Mouse (Mus musculus): ENCODE data around the gene Zfp972.
"Not testable (repeated sequence)": the region's sequence is repeated elsewhere in the genome, so short reads cannot be mapped to it uniquely, and the experiment has no call there.

DNA sequence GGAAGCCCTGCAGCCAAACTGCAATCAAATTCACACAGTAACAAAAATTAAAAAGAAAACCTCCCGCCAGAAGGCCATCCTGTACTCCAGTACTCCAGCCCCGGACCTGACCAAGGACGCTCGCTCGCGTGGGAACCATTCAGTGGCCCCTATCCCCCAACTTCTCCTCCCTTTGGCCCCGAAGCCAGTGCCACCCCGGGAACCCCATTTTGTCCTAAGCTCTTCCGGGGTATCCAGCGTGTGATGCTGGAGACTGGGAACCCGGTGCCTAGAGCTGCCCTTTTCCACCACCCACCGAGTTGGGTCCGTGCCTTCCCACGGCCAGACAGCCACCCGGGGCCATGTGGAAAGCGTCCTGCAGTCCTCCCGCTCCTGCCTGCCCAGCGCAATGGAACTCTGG, 31.3 kb upstream of the Zfp972 start:
- not testable (repeated sequence) for TF ChIP-seq ZNF384 (IDR thresholded peaks at IDR 0.05; ENCODE audit: low read depth, low read length); CHD2 (IDR thresholded peaks at IDR 0.05; ENCODE audit: low read depth, low read length); ZC3H11A (IDR thresholded peaks at IDR 0.05; ENCODE audit: borderline replicate concordance, low read depth, low read length); MAFK (IDR thresholded peaks at IDR 0.05; ENCODE audit: insufficient read depth, low read depth, low read length); HCFC1 (IDR thresholded peaks at IDR 0.05; ENCODE audit: borderline replicate concordance, insufficient read depth, low read length)

Measured in ES-E14 (cell line).